Comparison of ENCODE assay signal across 9 mouse cellular contexts in genomic region chr1:186116701-186117488, GRCm38 (mm10). TPM values are rescaled to one million over a fixed set of nuclear protein-coding genes. Genes with fewer than 3 reads are reported as not detected.
A peak's percentile ranks its signal among the peaks of the same experiment; 100 is the strongest.
DNase-seq lines count a peak whose midpoint lies in the region; ATAC-seq lines count a peak whose summit lies in the region.
"Had no signal": no experiment of that assay in that cellular context is flagged by ENCODE, and none has a peak within 500 bp of the region (broad histone marks: within the 10 kb centered on the region; RNA-seq: fewer than 3 reads in every experiment).

TSS of gene Lyplal1 (minus strand) at chr1:186117310.

- peak; percentile 88 for ATAC-seq in heart, embryonic 14.5 days (ENCODE audit: insufficient number of reproducible peaks, insufficient read depth, low FRiP score, low read depth)
- ATAC-seq in liver, embryonic 12.5 days: peak; percentile 95
- ATAC-seq in stomach, embryonic 14.5 days (ENCODE audit: insufficient number of reproducible peaks, insufficient read depth, low FRiP score, low read depth): peak; percentile 93

- WGBS in forebrain, embryonic 10.5 days: 5% methylated on average over 44 of the region's 44 CpGs
- 4% methylated on average over 44 of the region's 44 CpGs for WGBS in heart, embryonic 14.5 days
- 5% methylated on average over 40 of the region's 44 CpGs for WGBS in liver, embryonic 12.5 days (ENCODE audit: insufficient replicate concordance)
- WGBS in stomach, embryonic 14.5 days: 4% methylated on average over 44 of the region's 44 CpGs

- H3K9me3 ChIP-seq in forebrain, embryonic 10.5 days: no peaks in the 10 kb centered on the region
- no peaks in the 10 kb centered on the region for H3K9me3 ChIP-seq in heart, embryonic 14.5 days (ENCODE audit: control insufficient read depth, low read length)
- H3K9me3 ChIP-seq in liver, embryonic 12.5 days (replicated peaks): no peaks in the 10 kb centered on the region
- no peaks in the 10 kb centered on the region for H3K9me3 ChIP-seq in stomach, embryonic 14.5 days (ENCODE audit: control insufficient read depth, low read depth, low read length)

- peak within 1 kb of the TSS; percentile 95 for H3K9ac ChIP-seq in heart, embryonic 14.5 days (ENCODE audit: low read length)
- H3K9ac ChIP-seq in liver, embryonic 12.5 days: peak within 1 kb of the TSS; percentile 72
- H3K9ac ChIP-seq in stomach, embryonic 14.5 days (replicated peaks; ENCODE audit: low read depth, low read length): peak within 1 kb of the TSS; percentile 63

- peak within 1 kb of the TSS; percentile 86 for H3K4me3 ChIP-seq in brown adipose tissue, adult 24 weeks (ENCODE audit: insufficient read depth, low read depth, low read length)
- H3K4me3 ChIP-seq in forebrain, embryonic 10.5 days: peak within 1 kb of the TSS; percentile 75
- peak within 1 kb of the TSS; percentile 80 to 94 for H3K4me3 ChIP-seq in heart, embryonic 14.5 days (ENCODE audit: control insufficient read depth in 1 of 2, insufficient read depth in 1 of 2, low read depth in 1 of 2, low read length in 2 of 2)
- peak within 1 kb of the TSS; percentile 70 for H3K4me3 ChIP-seq in liver, embryonic 12.5 days
- peak within 1 kb of the TSS; percentile 59 for H3K4me3 ChIP-seq in stomach, embryonic 14.5 days (ENCODE audit: low read depth, low read length)

- peaks cover 7% of the 10 kb centered on the region for H3K36me3 ChIP-seq in forebrain, embryonic 10.5 days (replicated peaks)
- no peaks in the 10 kb centered on the region for H3K36me3 ChIP-seq in heart, embryonic 14.5 days (ENCODE audit: control insufficient read depth, insufficient read depth, low read length)
- no peaks in the 10 kb centered on the region for H3K36me3 ChIP-seq in liver, embryonic 12.5 days
- no peaks in the 10 kb centered on the region for H3K36me3 ChIP-seq in stomach, embryonic 14.5 days (ENCODE audit: control insufficient read depth, insufficient read depth, low read length)

- 0 out of 2 replicates have a peak within 1 kb of the TSS, but pooled peaks have one; percentile 40 for H3K27ac ChIP-seq in brown adipose tissue, adult 24 weeks (replicated peaks; ENCODE audit: low read depth, low read length)
- peak within 1 kb of the TSS; percentile 93 for H3K27ac ChIP-seq in forebrain, embryonic 10.5 days
- peak within 1 kb of the TSS; percentile 66 to 71 for H3K27ac ChIP-seq in heart, embryonic 14.5 days (replicated peaks in 1 of 2; ENCODE audit: control insufficient read depth in 1 of 2, insufficient read depth in 1 of 2, low read depth in 2 of 2, low read length in 2 of 2)
- no peak within 1 kb of the TSS for H3K27ac ChIP-seq in liver, embryonic 12.5 days
- no peak within 1 kb of the TSS for H3K27ac ChIP-seq in stomach, embryonic 14.5 days (ENCODE audit: low read length)

- peak; percentile 87 for DNase-seq in 3134 (ENCODE audit: extremely low read depth, insufficient read length, low spot score)
- DNase-seq in forebrain, embryonic 10.5 days (ENCODE audit: extremely low spot score, low spot score): peak; percentile 85
- peak; percentile 97 for DNase-seq in kidney, postnatal 14 days
- DNase-seq in naive thymus-derived CD4-positive, alpha-beta T cell, adult 2 months (ENCODE audit: low read depth): peak; percentile 9

- H3K4me1 ChIP-seq in brown adipose tissue, adult 24 weeks (ENCODE audit: control insufficient read depth, insufficient read depth, insufficient read length, low read length): no peaks in the 10 kb centered on the region; the same call in 1 of the 2 replicates
- peaks cover 12% of the 10 kb centered on the region for H3K4me1 ChIP-seq in forebrain, embryonic 10.5 days
- H3K4me1 ChIP-seq in heart, embryonic 14.5 days (ENCODE audit: control insufficient read depth in 2 of 2, insufficient read depth in 2 of 2, low read length in 2 of 2): 0 out of 4 replicates have a peak, but pooled peaks cover 2 to 4% of the 10 kb centered on the region in 2 experiments
- H3K4me1 ChIP-seq in liver, embryonic 12.5 days: peaks cover 4% of the 10 kb centered on the region
- H3K4me1 ChIP-seq in stomach, embryonic 14.5 days (ENCODE audit: control insufficient read depth, insufficient read depth, low read length): no peaks in the 10 kb centered on the region

- H3K27me3 ChIP-seq in forebrain, embryonic 10.5 days (ENCODE audit: poor library complexity, severe bottlenecking): no peaks in the 10 kb centered on the region
- no peaks in the 10 kb centered on the region for H3K27me3 ChIP-seq in heart, embryonic 14.5 days (ENCODE audit: control insufficient read depth, insufficient read depth, low read length)
- H3K27me3 ChIP-seq in liver, embryonic 12.5 days (replicated peaks): no peaks in the 10 kb centered on the region
- no peaks in the 10 kb centered on the region for H3K27me3 ChIP-seq in stomach, embryonic 14.5 days (ENCODE audit: control insufficient read depth, insufficient read depth, low read length)
- H3K27me3 ChIP-seq: CH12.LX had no signal

- H3K4me2 ChIP-seq in heart, embryonic 14.5 days (ENCODE audit: low read length): peak within 1 kb of the TSS; percentile 85
- H3K4me2 ChIP-seq in liver, embryonic 12.5 days: peak within 1 kb of the TSS; percentile 77
- peak within 1 kb of the TSS; percentile 70 for H3K4me2 ChIP-seq in stomach, embryonic 14.5 days (replicated peaks; ENCODE audit: low read depth, low read length)

RNA-seq across cellular contexts. Expression of gene Lyplal1, which starts in this region (rescaled TPM):
- polyA plus RNA-seq in brown adipose tissue, adult 24 weeks (2012; ENCODE audit: insufficient read depth, insufficient read length, missing spikeins): 12.5 and 19.2 TPM in 2 replicates
- 18.3 and 18.8 TPM in 2 replicates for polyA plus RNA-seq in forebrain, embryonic 10.5 days (2016; fragmentation: Nextera tagmentation; extraction: Ambion mirVana)
- 11.6 and 13.3 TPM in 2 replicates for polyA plus RNA-seq in heart, embryonic 14.5 days (2014; fragmentation: Nextera tagmentation; extraction: Ambion mirVana)
- polyA plus RNA-seq in liver, embryonic 12.5 days (2016; fragmentation: Nextera tagmentation; extraction: Ambion mirVana): 8.5 and 9.6 TPM in 2 replicates
- 20.4 and 20.8 TPM in 2 replicates for polyA plus RNA-seq in stomach, embryonic 14.5 days (2014; fragmentation: Nextera tagmentation; extraction: Ambion mirVana)

Comparison
In these comparisons a context has a peak if more than half of its experiments do, and no peak if none do; other contexts are left out.
1. DNase-seq: peak in every context shown above with its lines; median percentile 97 in kidney, postnatal 14 days; 87 in 3134; 85 in forebrain, embryonic 10.5 days; 9 in naive thymus-derived CD4-positive, alpha-beta T cell, adult 2 months.
2. H3K27ac ChIP-seq: peak in brown adipose tissue, adult 24 weeks (single experiment), forebrain, embryonic 10.5 days (single experiment) and heart, embryonic 14.5 days (2 of 2); none in liver, embryonic 12.5 days (single experiment) and stomach, embryonic 14.5 days (single experiment).
3. Peak in every context shown above with its lines, with median percentiles within 50 percentile points of each other: H3K4me3 ChIP-seq, ATAC-seq, H3K4me2 ChIP-seq and H3K9ac ChIP-seq.